Mouse (Mus musculus): ENCODE measurements around the gene Sim2.
A peak's percentile ranks its signal among the peaks of the same experiment; 100 is the strongest.

The Sim2 gene

DNA sequence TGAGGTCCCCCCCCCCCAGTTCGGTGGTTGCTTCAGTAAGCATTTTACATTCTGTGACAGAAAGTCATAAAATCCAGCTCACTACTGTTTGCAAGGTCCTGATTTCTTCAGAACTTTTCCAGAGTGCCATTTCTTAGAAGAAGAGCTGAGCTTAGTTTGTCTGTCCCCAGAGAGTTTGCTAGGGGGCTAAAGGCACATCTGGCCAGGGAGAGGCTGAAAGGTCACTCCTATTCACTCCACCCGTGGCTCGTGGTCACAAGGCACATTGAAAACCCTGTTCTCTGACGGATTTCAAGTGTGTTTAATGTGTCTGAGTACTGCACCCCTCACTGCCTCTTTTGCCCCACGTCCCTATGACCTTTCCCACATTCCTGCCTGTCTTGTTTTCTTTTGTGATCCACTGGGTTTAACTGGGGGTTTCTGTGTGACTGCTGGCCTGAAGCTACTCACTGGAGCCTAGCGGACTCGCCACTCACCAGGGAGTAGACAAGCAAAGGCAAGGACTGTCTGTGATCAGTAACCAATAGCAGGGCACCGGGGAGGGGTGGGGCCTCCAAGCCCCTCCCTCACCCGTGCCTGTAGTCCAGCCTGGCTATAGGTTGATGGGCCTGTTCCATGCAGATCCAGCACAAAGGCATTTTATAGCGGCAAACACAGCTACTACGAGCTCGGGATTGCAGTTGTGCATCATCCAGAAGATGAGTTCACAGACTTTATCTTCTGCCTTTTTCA lies 13.2 kb downstream of the Sim2 start:
- no peak for DNase-seq

DNA sequence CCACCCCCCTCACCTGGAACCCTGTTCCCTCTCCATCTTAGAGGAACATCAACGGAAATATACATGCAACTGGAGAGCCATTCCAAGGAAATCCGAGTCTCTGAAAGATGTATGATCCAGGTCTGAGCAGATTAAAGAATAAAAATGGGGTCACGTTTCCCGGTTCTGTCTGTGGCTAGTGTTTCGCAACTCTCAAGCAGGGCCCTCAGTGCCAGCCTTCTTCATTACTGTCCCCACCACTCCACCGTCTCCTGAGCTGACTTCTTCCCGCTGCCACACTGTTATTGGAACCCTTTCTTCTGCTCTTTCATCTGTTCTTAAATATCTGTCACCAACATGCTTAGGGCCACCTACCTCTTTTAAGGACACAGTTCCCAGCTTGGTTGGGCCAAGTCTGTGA lies 28.4 kb downstream of the Sim2 start:
- no peak for DNase-seq

DNA sequence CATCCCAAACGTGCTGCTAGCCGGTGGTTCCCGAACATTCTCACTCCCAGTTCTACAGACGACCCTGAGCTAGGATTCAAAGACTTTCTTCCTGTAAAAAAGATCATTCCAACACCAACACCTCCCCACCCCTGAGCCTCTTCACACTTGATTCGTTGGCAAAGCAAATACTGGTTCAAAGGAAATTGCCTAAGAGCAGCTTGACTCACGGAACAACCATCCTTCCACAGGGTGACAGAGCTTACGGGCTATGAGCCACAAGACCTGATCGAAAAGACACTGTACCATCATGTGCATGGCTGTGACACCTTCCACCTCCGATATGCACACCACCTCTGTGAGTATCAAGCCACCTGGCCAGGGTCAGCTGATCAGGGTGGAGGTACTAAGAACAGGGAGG lies 30.0 kb downstream of the Sim2 start:
- no peak for DNase-seq

DNA sequence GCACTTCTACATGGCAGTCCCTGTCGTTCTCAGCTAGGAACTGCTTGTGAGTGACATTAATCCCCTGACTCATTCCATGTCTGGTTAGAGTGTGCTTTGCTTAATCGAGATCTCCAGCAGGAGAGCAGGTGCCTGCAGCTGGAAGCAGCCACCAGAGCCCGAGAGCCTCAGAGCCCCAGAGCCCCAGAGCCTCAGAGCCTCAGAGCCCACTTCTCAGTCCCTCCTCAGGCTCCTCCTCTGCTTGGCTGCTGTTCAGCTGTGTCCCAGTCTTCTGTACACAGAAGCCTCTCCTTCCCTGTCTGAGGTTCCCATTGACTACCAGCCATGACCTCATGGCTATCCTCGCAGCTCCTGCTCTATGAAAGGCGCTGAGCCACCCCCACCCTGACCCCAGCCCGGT lies 32.6 kb downstream of the Sim2 start:
- DNase-seq, result no peak

DNA sequence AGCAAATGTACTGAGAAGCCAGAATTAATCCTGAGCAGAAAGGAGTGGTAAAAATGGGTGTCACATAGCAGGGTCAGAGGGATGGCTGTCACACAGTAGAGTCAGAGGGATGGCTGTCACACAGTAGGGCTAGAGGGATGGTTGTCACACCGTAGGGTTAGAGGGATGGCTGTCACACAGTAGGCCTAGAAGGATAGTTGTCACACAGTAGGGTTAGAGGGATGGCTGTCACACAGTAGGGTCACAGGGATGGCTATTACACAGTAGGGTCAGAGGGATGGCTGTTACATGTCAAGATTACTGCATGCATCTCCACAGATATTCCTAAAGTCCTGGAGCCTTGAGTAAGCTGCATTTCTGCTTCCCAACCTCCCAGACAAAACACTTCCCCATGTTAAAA lies 33.7 kb downstream of the Sim2 start:
- no peak for DNase-seq

DNA sequence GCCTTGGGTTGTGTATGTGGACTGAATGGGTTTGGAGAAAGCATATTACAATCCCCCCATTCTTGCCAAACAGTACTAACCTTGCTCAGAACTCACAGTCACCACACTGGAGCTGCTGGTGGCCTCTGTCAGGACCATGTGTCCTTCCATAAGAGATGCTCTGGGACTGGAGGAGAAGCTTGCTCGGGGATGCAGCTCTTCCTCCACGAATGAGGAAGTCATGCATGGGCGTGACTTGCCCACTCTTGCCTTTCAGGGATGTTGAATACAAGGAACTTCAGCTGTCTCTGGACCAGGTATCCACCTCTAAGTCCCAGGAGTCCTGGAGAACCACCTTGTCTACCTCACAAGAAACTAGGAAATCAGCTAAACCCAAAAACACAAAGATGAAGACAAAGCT lies 37.6 kb downstream of the Sim2 start:
- DNase-seq, result no peak

DNA sequence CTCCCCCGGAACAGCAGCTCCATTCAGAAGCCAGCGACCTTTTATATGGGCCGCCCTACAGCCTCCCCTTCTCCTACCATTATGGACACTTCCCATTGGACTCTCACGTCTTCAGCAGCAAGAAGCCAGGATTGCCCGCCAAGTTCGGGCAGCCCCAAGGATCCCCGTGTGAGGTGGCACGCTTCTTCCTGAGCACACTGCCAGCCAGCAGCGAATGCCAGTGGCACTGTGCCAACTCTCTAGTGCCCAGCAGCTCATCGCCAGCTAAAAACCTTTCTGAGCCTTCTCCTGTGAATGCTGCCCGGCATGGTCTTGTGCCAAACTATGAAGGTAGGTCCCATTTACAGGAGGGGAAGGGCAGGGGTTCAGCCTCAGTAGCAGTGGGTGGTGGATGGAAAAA lies 38.5 kb downstream of the Sim2 start:
- peak; percentile 67 for DNase-seq

DNA sequence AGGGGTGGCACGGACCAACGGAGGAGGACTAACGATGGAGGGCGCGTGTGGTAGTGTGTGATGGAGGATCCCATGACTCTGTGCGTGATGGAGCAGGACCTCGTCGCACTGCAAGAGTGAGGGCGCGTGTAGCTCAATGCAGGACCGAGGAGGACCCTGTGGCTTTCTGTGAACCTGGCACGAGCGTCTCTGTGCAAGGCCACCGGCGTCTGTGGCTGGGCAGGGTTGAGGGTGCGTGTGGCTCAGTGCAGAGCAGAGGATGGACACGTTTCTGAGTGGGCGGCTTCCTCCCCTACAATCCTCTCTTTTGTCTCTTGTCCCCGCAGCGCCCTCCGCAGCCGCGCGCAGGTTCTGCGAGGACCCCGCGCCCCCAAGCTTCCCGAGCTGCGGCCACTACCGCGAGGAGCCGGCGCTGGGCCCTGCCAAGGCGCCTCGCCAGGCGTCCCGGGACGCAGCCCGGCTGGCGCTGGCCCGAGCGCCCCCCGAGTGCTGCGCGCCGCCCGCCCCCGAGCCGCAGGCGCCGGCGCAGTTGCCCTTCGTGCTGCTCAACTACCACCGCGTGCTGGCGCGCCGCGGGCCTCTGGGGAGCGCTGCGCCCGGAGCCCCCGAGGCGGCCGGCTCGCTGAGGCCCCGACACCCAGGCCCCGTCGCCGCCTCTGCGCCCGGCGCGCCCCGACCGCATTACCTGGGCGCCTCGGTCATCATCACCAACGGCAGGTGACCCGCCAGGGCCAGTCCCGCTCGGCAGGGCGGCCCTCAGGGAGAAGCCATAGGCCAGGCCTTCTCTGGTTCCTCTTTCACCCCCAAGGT lies 40.6 kb downstream of the Sim2 start:
- DNase-seq, result peak; percentile 29

DNA sequence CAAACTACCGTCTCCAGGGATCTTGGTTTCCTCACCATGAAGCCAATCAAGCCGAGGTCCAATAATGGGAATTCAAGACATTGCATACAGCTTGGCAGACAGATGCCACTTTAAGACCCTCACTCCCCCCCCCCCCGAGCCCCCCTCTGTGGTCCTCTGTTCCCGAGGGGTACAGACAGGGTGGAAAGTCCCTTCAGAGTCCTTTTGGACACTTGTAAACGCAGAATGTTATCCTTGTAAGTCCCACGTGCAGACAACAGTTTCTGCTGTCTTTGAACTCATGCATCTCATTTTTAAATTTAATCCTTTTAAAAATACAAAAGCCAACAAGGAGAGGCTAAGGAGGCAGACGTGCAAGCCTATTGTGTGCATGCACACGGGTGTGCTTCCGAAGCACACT lies 41.5 kb downstream of the Sim2 start:
- no peak for DNase-seq

DNA sequence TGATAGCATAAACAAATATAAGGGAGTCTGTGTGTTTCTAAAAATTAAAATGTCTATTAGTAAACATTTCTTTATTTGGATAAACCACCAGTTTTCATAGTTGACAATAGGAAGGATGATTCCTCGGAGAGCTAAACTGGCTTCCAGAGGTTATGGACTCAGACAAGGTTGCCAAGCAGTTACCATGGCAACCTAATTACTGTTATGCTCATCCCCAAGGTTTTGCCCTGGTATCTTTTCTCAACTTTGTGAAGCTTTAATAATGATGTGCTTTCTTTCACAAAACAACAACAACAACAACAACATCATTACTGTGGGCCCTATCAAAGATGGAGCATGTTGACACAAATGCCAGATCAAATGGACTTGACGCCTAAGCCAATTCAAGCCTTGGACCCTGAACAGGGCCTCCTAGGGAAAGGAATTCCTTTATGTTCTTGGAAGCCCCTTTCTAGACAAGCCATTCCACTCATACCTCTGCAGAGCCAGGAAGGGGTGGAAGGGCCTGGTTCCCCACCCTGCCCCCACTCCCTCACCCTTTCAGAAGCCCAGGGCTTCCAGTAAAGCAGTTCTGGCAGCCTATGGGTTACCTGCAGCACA lies 43.6 kb downstream of the Sim2 start:
- DNase-seq, result no peak

DNA sequence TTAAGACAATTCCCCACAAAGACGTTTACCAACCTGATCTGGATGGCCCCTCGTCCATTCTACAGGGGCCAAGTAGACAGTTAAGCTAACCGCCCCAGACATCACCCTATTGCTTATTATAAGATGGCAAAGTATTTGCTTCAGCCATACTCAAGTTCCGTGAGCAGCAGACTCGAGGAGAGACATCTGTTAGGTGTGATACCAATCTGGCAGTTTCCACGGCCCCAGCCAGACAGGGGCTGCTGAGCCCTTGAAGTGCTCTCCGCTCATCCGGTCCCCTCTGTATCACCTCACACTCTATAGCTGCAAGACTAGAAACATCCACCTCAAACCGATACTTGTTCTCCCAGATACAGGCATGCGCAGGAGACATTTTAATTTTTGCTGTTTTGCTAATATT lies 49.5 kb downstream of the Sim2 start:
- DNase-seq, result no peak

DNA sequence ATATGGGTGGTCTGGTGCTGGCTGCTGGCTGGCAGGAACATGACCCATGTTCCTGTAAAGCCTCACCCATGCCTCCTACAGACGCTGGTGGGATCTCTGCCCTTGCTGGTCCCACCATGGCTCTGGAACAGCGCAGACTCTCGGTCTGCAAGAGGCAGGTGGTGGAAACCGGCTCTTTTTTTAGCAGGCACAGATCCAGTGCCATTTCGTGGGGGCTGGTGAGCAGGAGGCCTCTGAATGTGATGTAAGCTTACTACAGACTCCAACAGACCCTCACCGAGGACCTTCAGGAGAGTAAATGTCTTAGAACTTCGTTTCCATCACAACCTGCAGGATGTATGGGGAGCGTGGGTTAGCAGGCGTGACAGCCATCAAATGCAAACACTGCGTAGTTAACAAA lies 56.0 kb downstream of the Sim2 start:
- peak; percentile 41 for DNase-seq

DNA sequence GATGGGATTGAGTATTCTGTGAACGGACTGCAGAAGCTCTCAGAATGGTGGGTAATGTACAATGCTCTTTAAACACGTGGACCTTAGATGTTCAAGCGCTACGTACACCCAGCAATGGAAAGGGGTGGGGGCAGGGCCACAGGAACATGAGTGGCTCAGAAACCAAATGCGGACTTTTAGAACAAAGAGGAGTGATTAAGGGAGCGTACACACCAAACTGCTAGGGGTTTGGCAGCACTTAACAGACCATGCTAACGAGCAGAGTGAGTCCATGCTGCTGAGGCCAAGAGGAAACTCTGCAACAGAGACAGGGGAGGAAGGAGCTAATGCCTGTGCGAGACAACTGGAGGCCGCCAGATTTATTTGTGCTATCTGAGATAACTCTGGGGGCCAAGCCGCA lies 58.6 kb downstream of the Sim2 start:
- DNase-seq, result no peak

DNA sequence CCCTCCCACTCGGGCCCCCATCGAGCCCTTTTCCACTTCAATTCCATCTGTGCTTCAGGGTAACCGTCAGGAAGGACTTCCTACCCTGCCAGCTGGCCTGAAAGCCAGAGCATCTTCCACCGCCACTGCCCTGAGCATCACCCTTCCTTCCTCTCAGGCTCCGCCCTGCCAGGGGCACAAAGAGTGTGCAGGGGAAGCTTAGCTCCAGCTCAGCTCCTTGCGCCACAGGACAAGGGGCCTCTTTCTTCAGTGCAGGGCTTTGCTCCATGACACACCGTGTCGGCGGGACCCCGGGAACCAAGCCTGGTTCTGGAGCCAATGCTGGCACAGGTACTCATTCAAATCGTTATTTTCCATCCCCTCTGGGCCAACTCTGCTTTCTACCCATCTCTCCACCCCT lies 63.4 kb downstream of the Sim2 start:
- no peak for DNase-seq

DNA sequence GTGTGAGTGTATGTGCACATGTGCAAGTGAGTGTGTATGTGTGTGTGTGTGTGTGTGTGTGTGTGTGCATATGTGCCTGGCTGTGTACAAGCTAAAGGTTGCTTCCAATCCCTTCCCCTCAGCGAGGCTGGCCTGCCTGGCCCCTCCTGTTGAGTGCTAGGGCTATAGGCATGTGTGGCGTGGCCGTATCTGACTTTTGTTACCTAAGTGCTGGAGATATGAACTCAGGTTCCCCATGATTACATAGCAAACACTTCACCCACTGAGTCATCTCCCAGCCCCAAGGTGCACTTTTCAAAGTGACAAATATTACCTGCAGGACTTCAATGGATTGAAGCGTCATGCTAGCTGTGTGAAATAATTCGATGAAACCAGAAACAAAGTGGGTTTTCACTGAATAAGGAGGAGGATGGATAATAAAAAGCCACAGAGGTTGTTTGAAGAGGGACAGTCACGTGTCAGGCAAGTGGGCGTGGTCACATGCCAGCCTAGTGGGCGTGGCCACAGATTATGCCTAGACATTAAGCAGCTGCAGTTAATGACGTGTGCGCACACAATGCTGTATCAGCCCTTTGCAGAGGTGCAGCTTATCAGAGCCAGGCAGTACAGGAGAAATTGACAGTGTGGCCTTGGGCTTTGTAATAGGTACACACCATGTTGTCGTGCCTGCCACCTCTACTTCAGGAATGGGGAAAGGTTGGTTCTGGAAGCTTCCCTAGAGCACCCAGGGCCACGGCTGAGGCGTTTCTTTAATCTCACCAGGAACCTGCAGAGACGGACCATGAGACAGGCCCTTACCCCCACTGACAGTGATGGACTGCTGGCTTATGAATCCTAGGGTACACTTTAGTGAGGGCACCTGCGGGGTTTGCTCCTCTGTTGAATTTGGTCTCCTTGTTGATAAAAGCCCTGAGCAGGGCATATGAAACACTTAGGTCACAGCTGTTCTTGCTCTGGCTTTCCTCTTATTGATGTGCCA lies 65.7 kb downstream of the Sim2 start:
- DNase-seq, result no peak

DNA sequence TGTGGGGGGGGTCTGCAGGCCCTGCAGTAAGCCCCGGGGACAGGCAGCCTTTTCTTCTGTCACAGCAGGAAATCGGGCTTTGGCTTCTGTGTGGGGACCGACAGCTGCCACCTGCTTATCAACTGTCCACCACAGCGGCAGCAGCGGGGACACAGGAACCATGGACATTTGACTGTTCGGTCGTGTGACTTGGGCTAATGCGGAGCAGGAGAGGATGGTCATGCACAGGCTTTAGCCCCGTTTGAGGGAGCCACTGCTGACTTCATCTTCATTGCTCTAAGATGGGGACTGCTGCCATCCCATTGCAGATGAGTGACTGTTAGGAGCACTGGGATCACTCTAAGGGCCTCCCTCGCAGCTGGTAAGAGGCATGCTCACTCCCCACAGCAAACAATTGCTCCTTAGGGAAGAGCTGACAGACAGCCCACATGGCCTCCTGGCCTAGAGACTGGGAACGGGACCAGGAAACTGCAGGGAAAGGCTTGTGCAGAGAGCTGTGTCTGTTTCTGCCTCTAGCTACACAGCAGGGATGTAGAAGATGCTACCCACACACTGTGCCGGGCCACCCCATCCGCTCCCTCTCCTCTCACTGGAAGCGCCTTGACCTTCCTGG lies 70.4 kb downstream of the Sim2 start:
- DNase-seq, result no peak

DNA sequence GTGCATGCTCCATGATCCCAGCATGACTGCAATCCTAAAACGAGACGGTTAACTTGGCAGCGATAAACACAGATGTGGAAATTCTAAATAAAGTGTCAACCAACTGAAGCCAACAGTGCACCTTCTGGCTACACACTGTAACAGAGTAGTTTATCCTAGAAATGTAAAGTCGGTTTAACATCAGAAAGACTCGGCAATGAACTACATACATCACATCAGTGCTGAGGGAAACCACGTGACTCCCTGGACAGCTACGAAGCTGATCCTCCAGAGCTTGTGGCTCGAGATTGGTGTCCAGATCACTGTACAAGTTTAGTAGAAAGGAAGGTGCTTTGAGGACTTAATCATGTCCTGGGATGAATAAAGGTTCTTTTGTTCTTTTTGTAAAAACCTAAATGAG lies 73.1 kb downstream of the Sim2 start:
- DNase-seq, result no peak

DNA sequence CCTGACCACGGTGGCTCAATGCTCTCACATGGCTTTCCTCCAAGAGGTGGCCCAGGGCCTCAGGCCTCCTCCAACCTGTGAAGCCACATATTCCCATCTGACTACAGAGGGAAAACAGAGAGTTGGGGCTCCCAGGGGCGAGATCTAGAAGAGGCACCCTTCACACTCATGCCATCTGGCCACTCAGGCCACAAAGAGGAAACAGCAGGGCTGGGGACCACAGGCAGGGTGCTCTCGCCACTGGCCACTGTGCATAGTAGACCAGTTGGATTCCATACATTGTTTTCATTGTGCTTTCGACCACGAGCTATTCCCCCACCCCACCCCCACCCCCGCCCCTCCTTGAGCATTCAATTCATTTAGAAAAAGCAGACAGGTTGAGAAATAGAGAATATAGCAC lies 77.3 kb downstream of the Sim2 start:
- no peak for DNase-seq

DNA sequence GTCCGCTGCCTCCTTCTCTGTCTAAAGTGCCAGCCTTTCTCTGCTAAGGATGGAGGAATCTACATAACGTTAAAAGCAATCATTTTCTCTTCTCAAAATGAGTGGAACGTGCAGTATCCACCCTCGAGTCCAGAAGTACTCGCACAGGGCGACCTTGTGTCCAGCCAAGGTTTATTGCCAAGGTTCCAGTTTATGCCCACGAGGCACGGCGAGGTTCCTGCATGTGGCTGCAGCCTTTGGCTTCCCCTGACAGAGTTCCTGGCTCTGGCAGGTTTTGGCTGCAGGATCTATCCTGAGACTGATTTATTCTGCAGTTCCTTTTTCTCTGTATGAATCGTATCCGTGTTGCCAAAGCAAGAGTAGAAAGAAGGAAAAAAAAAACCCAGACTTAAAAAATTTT lies 78.3 kb downstream of the Sim2 start:
- DNase-seq, result no peak

DNA sequence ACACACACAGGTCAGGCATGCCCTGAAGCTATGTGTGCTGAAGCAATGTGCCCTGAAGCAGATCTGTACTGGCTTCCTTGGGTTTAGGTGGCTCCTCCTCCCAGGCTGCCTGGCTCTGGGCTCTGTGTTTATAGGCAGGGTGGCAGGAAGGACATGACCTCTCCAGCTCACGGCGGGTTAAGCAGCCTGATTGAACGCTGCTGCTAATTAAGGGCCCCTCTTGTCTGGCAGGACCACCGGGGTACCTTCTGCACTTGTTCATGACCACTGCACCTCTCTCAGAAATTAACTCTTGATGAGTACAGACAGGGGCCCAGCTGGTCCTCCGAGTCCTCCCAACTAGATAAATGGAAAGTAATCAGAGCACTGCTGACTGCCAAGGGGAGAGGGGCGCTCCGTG lies 79.5 kb downstream of the Sim2 start:
- DNase-seq, result no peak

DNA sequence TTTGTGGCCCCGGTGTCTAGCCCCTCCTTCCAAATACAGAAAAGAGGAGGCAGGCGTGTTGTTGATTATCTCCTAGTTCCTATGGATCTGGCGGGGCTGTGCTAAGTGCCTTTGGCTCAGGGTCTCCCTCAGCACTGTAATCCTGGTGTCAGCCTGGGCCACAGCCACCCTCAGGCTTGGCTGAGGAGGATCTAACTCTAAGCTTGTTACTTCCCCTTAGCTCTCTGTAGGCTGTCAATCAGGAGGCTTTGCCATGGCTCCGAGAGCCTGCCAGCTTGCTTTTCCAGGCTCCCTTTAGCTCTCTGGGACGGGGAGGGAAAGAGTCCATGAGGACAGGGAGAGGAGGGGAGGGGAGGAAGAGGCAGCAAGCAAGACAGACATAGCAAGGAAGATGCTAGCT lies 80.2 kb downstream of the Sim2 start:
- DNase-seq, result no peak

Measured in right cerebral cortex, postnatal 14 days (tissue).